Mouse (Mus musculus) limb, embryonic 14.5 days (tissue): Measurements from ENCODE around the gene Bcr. TPM values are rescaled to one million over a fixed set of nuclear protein-coding genes. Genes with fewer than 3 reads are reported as not detected.

Experiments used
- ATAC-seq: fragments of 200-750 bp; cut with Nextera tagmentation; 2 replicates; pipeline ENCODE4 v1.8.0; 2017; ENCODE audit warnings: low read depth, moderate number of reproducible peaks, moderate TSS enrichment; ENCODE audit not compliant: low FRiP score
- DNase-seq: peaks from one replicate; pipeline ENCODE4 v3.0.0-alpha.2; 2015; ENCODE audit warnings: low spot score
- H3K27ac ChIP-seq: fragments of 300-500 bp; sonication (generic); replicated peaks from 2 replicates; pipeline ENCODE4 v1.5.1; 2014; ENCODE audit warnings: low read depth, mild to moderate bottlenecking, low read length, moderate library complexity, mixed read lengths
- H3K27me3 ChIP-seq: fragments of 300-500 bp; sonication (generic); 2 replicates; pipeline ENCODE4 v1.6.1; 2014; ENCODE audit warnings: low read length, mixed read lengths; ENCODE audit not compliant: control insufficient read depth, insufficient read depth
- H3K36me3 ChIP-seq: fragments of 300-500 bp; sonication (generic); 2 replicates; pipeline ENCODE4 v1.6.1; 2014; ENCODE audit warnings: mild to moderate bottlenecking, low read length, moderate library complexity, mixed read lengths; ENCODE audit not compliant: control insufficient read depth, insufficient read depth
- H3K4me1 ChIP-seq: fragments of 300-500 bp; sonication (generic); 2 replicates; pipeline ENCODE4 v1.6.1; 2014; ENCODE audit warnings: antibody characterized with exemption, low read length, mixed read lengths; ENCODE audit not compliant: control insufficient read depth, insufficient read depth
- H3K4me2 ChIP-seq: fragments of 300-500 bp; sonication (generic); replicated peaks from 2 replicates; pipeline ENCODE4 v1.6.1; 2014; ENCODE audit warnings: low read depth, mild to moderate bottlenecking, low read length, moderate library complexity; ENCODE audit not compliant: severe bottlenecking
- H3K4me3 ChIP-seq: fragments of 300-500 bp; sonication (generic); replicated peaks from 2 replicates; pipeline ENCODE4 v1.5.1; 2014; ENCODE audit warnings: low read length
- H3K9ac ChIP-seq: fragments of 300-500 bp; sonication (generic); 2 replicates; pipeline ENCODE4 v1.6.1; 2014; ENCODE audit warnings: mild to moderate bottlenecking, low read depth, low read length, moderate library complexity; ENCODE audit not compliant: severe bottlenecking
- H3K9me3 ChIP-seq: fragments of 300-500 bp; sonication (generic); 2 replicates; pipeline ENCODE4 v1.6.1; 2016; ENCODE audit warnings: low read length; ENCODE audit not compliant: control insufficient read depth
- POLR2A ChIP-seq: fragments of 200-500 bp; IDR thresholded peaks from 2 replicates; pipeline ENCODE4 v1.8.0; 2012; ENCODE audit warnings: inconsistent platforms, mild to moderate bottlenecking, moderate library complexity, borderline replicate concordance; ENCODE audit not compliant: insufficient read depth, insufficient read length; ENCODE audit errors: extremely low read depth
- whole genome bisulfite sequencing: fragments of 180-500 bp; shearing (Covaris S2); extraction: QIAGEN DNeasy Blood & Tissue Kit; methylation state at CpG from one replicate; pipeline ENCODE4 v1.1.7; 2014; 5-methylcytosine and 5-hydroxymethylcytosine counted together
- polyA plus RNA-seq, 2 experiments: library from polyadenylated mRNA; depleted of rRNA in 1 of 2; stranded (reverse) in 1 of 2; unstranded in 1 of 2; fragments of >200 nt; fragmentation: Nextera tagmentation in 1 of 2; extraction: Ambion mirVana in 1 of 2; gene quantifications; 2 replicates each; pipeline versions ENCODE4 v1.2.1 to v1.2.3; 2012 to 2014

Bcr gene
- polyA plus RNA-seq, 2 experiments = 10.0 to 26.8 TPM

GRCm38 (mm10) chr10:75054125-75054524 lies 6.3 kb upstream of the Bcr start:
- TF ChIP-seq POLR2A = no peak
- no peak overlapping the region for H3K27ac ChIP-seq
- no peak overlapping the region for H3K4me3 ChIP-seq
- ATAC-seq (no peak), DNase-seq (no peak)
- no peak overlapping the region for H3K9ac ChIP-seq
- H3K4me2 ChIP-seq = no peak overlapping the region
- no peaks in the 10 kb centered on the region for H3K9me3 ChIP-seq
- H3K27me3 ChIP-seq = no peaks in the 10 kb centered on the region
- no peaks in the 10 kb centered on the region for H3K36me3 ChIP-seq
- H3K4me1 ChIP-seq = no peaks in the 10 kb centered on the region
- WGBS = 68% methylated on average over 6 of the region's 6 CpGs

- Histone ChIP-seq H3K4me3 (no peak overlapping the region), H3K27me3 (no peaks in the 10 kb centered on the region), H3K4me2 (no peak overlapping the region), H3K36me3 (no peaks in the 10 kb centered on the region), H3K9me3 (no peaks in the 10 kb centered on the region), H3K4me1 (peaks cover 7% of the 10 kb centered on the region; the same call in 1 of the 2 replicates), H3K9ac (no peak overlapping the region), H3K27ac (no peak overlapping the region)
- no peak for TF ChIP-seq POLR2A
- 52% methylated on average over 5 of the region's 5 CpGs for WGBS
- no peak for DNase-seq
- no peak for ATAC-seq
These were observed 4.7 kb upstream of the Bcr start for GRCm38 (mm10) chr10:75055672-75056071.

GRCm38 (mm10) chr10:75056255-75056654 lies 4.1 kb upstream of the Bcr start:
- Histone ChIP-seq H3K9ac (no peak overlapping the region), H3K36me3 (no peaks in the 10 kb centered on the region), H3K9me3 (no peaks in the 10 kb centered on the region), H3K4me2 (no peak overlapping the region), H3K4me1 (peaks cover 7% of the 10 kb centered on the region; the same call in 1 of the 2 replicates), H3K27ac (no peak overlapping the region), H3K27me3 (no peaks in the 10 kb centered on the region), H3K4me3 (no peak overlapping the region)
- 34% methylated on average over 4 of the region's 4 CpGs for WGBS
- no peak for DNase-seq
- ATAC-seq = no peak
- TF ChIP-seq POLR2A = no peak

- Histone ChIP-seq H3K27ac (no peak overlapping the region), H3K4me3 (no peak overlapping the region), H3K36me3 (no peaks in the 10 kb centered on the region), H3K4me1 (peaks cover 24% of the 10 kb centered on the region), H3K4me2 (no peak overlapping the region), H3K9me3 (no peaks in the 10 kb centered on the region), H3K27me3 (no peaks in the 10 kb centered on the region), H3K9ac (no peak overlapping the region)
- TF ChIP-seq POLR2A = no peak
- DNase-seq = no peak
- no peak for ATAC-seq
- 77% methylated on average over 8 of the region's 8 CpGs for WGBS
These were observed 2.1 kb upstream of the Bcr start for GRCm38 (mm10) chr10:75058336-75058735.

- TF ChIP-seq POLR2A = no peak
- 46% methylated on average over 9 of the region's 9 CpGs for WGBS
- Histone ChIP-seq H3K4me3 (no peak overlapping the region), H3K36me3 (no peaks in the 10 kb centered on the region), H3K9me3 (no peaks in the 10 kb centered on the region), H3K27ac (no peak overlapping the region), H3K27me3 (no peaks in the 10 kb centered on the region), H3K4me1 (peaks cover 29% of the 10 kb centered on the region), H3K4me2 (no peak overlapping the region; the same call in 1 of the 2 replicates), H3K9ac (no peak overlapping the region)
- ATAC-seq (no peak), DNase-seq (no peak)
These were observed 1.5 kb upstream of the Bcr start for GRCm38 (mm10) chr10:75058761-75059395.

GRCm38 (mm10) chr10:75059396-75059795 lies 996 bp upstream of the Bcr start:
- 2% methylated on average over 11 of the region's 11 CpGs for WGBS
- Histone ChIP-seq H3K9me3 (no peaks in the 10 kb centered on the region), H3K27me3 (no peaks in the 10 kb centered on the region), H3K36me3 (peaks cover under 1% of the 10 kb centered on the region; the same call in 1 of the 2 replicates), H3K4me1 (peaks cover 30% of the 10 kb centered on the region), H3K27ac (no peak overlapping the region), H3K4me2 (peak overlapping the region; percentile 86; the same call in 1 of the 2 replicates), H3K4me3 (0 out of 2 replicates have a peak overlapping the region, but pooled peaks have one; percentile 92), H3K9ac (no peak overlapping the region)
- peak; percentile 25; the same call in 1 of the 2 replicates for ATAC-seq
- TF ChIP-seq POLR2A = no peak
- peak; percentile 89 for DNase-seq
